Mouse (Mus musculus) mouse embryonic stem cell (cell line): Measurements from ENCODE around the gene Coq8b.

Experiments used
- in situ Hi-C, 2 experiments: fragments of 300-500 bp; cut with MboI; formaldehyde crosslinking; loops; 1 replicate in 1 of 2; 3 replicates in 1 of 2; pipeline ENCODE4 v1.14.3; 2019 to 2020; ENCODE audit warnings: low sequenced_read_pairs in 2 of 2, low pct_unique_long_range_greater_than_20kb in 1 of 2, mixed read lengths in 1 of 2; ENCODE audit not compliant: unreplicated experiment in 1 of 2

Gene Coq8b

GRCm38 (mm10) chr7:27295956-27296355, 63.1 kb downstream of the Coq8b start:
- in situ Hi-C loops, result no loop called here

GRCm38 (mm10) chr7:27296518-27296917, 63.7 kb downstream of the Coq8b start:
- in situ Hi-C loops, result no loop called here

- in situ Hi-C loops, result no loop called here
Measured at GRCm38 (mm10) chr7:27298033-27298610, 65.3 kb downstream of the Coq8b start.

- in situ Hi-C loops, result no loop called here
Measured at GRCm38 (mm10) chr7:27298816-27299215, 66.0 kb downstream of the Coq8b start.

DNA sequence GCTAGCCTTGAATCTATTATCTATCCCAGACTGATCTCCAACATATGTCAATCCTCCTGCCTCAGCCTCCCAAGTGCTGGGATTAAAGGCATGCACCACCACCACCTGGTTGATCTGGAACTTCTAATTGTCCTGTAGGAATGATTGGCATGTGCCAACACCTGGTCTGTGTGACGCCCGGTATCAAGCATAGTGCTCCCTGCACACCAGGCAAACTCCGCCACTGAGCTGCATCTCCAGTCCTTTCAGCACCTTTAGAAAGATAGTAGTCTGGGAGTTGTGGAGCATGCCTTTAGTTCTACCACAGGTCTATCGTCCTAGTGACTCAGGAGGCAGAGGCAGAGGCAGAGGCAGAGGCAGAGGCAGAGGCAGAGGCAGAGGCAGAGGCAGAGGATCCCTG, 67.5 kb downstream of the Coq8b start:
- in situ Hi-C loops, result loop anchor here in 1 of 2 experiments (10.0 kb wide), 1 partner anchor 374 kb away; the partner anchor contains the start of gene Map3k10

GRCm38 (mm10) chr7:27300801-27301200, 68.0 kb downstream of the Coq8b start:
- in situ Hi-C loops, result loop anchor here in 1 of 2 experiments (10.0 kb wide), 1 partner anchor 374 kb away; the partner anchor contains the start of gene Map3k10

- in situ Hi-C loops, result loop anchor here in 1 of 2 experiments (10.0 kb wide), 1 partner anchor 373 kb away; the partner anchor contains the start of gene Map3k10
Measured at GRCm38 (mm10) chr7:27302172-27302571, 69.3 kb downstream of the Coq8b start.

GRCm38 (mm10) chr7:27305091-27305730, 72.4 kb downstream of the Coq8b start:
- in situ Hi-C loops, result loop anchor here in 1 of 2 experiments (10.0 kb wide), 1 partner anchor 370 kb away; the partner anchor contains the start of gene Map3k10

DNA sequence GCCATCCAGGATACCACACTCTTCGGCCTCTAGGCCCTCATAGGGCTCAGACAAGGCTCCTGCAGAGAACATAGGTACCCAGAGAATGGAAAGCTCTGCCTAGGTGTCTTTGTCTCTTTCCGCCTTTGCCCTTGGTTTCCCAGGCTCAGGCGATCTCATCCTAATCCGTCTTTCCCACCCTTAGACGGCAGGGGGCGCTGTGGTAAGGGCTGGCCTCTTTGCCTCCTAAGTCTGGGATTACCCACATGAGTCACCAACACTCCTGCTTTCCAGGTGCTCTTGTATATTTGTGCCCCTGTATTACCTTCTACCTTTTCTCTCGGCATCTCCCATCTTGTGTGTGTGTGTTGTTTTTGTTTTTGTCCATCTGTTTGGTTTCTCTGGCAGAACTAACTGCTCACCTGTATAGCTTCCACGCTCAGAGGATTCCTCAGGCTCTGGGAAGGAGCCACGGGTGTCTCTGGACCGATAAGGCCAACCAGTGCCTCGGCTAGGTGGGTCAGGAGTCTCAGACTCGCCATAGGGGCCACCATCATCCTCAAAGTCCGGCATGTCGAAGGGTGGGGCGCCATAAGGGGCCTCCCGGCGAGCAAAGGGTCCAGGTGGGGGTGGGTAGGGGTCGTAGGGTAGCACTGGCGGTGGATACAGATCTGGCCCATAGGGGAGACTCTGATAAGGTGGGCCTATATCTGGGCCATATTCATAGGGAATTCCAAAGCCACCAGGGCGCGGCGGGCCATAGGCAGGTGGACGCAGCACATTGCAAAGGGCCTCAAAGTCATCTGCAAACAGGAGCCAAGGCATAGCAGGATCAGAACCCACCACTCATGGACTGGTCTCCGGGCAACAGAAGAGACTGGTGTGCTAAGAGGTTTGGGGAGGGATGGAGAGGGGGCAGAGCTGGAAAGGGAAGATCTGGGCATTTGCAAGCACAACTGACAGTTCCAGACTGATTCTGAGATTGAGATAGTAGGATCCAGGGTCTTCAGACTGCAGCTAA, 73.6 kb downstream of the Coq8b start:
- in situ Hi-C loops, result loop anchor here in 1 of 2 experiments (10.0 kb wide), 1 partner anchor 368 kb away; the partner anchor contains the start of gene Map3k10

GRCm38 (mm10) chr7:27307551-27307950, 74.7 kb downstream of the Coq8b start:
- in situ Hi-C loops, result loop anchor here in 1 of 2 experiments (10.0 kb wide), 1 partner anchor 367 kb away; the partner anchor contains the start of gene Map3k10
